Mouse (Mus musculus): ENCODE measurements around the gene Bin2.

DNA sequence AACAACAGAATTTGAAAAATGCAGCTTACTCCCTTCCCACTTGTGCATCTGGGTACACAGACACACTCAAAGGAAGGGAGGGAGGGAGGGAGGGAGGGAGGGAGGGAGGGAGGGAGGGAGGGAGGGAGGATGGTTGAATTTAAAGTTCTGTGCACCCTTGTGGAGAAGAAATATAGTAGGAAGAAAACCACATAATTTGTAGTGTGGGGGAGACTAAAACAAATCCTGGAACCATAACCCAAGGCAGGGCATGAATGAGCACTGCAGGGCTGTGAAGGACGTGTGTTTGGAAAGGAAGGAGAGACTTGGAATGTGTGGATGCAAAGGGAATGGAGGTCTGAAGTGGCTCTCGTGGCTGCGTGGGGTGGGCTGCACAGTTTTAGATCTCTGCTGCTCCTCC is 6.1 kb upstream of the Bin2 start:
- TF ChIP-seq CTCF (IDR thresholded peaks at IDR 0.05; ENCODE audit: control insufficient read depth, insufficient read depth, insufficient read length) (no peak), USF1 (IDR thresholded peaks at IDR 0.05; ENCODE audit: low read depth) (no peak), CEBPB (IDR thresholded peaks at IDR 0.05; ENCODE audit: low read depth) (no peak)

All from C2C12 (cell line).